Mouse (Mus musculus): ENCODE results near the gene Ppp1r35.

The Ppp1r35 gene

DNA sequence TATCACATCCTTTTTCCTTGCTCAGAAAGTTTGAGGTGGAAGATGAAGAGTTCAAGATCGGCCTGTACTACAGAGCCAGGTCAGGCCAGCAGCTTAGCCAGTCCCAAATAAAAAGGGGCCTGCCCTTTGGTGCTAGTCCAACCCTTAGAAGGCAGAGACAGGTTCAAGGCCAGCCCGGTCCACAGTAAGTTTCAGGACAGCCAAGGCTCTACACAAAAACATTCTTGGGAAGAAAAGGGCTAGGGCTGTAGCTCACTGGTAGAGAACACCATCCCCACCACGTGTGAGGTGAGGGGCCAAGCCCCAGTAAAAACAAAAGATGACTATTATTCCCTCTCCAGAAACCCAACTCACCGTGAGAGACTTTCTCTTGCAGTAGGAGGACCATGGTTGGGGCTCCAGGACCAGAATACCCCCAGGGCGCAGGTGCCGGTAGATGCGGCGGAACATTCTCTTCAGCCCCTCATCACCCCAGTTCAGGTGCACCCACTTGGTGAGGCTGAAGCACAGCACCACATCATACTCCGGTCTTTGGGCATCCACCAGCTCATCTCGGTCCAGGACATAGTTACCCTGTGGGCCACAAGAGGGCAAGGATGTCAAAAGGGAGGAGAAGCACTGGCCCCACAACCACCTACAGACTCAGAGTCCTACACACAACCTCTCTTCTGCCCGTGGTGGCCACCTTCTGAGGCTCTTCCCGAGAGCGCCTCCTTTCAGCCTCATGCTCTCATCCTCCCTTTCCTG, 4.3 kb downstream of the Ppp1r35 start:
- DNase-seq (ENCODE audit: low spot score in 2 of 2), result no peak

DNA sequence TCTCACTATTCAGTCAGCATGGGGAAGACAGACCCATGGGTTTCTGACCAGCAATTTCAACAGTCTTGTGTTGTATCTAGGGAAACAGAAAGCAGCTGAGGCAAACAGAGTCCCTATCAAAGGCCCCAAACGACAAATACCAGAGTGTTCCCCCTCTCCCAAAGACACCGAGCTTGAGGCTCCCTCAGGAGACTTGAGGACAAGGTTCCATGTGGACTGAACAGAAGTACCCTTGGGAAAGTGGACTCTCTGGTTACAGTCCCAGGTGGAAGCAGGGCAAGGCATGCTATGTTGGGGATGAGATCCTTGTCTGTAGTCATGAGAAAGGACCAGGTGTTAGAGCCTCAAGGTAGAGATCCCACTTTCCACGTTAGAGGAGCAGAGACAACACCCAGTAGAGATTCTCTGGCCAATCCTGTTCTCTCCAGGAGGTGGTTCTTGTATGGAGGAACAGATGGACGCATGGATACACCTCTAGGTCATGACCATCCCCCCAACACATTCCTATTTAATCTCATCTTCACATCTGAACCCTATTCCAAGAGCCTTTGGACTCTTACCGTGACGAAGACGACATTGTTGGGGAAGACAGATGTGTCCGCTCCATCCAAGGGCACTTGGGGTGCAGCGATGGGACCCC, 5.4 kb downstream of the Ppp1r35 start:
- no peak for DNase-seq (ENCODE audit: low spot score in 2 of 2)

DNA sequence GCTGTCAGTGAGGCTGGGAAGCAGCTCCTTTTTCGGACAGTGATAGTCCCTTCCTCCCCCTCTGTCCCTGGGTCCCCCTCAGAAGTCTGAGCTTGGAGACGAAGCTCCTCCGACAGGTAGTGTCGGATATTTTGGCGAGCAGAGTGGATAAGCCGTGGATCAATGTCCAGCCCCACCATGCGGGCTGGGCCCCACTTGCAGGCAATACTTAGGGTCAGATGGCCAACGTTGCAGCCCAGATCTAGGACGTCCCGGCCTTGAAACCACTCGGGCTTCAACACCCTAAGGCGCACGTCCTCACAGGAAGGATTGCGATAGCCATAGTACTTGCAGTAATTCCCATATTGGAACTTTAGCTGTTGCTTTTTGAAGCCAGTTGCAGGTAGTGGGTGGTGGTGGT, 5.9 kb downstream of the Ppp1r35 start:
- DNase-seq (ENCODE audit: low spot score in 2 of 2), result peak in 1 of 2 experiments; percentile 36

DNA sequence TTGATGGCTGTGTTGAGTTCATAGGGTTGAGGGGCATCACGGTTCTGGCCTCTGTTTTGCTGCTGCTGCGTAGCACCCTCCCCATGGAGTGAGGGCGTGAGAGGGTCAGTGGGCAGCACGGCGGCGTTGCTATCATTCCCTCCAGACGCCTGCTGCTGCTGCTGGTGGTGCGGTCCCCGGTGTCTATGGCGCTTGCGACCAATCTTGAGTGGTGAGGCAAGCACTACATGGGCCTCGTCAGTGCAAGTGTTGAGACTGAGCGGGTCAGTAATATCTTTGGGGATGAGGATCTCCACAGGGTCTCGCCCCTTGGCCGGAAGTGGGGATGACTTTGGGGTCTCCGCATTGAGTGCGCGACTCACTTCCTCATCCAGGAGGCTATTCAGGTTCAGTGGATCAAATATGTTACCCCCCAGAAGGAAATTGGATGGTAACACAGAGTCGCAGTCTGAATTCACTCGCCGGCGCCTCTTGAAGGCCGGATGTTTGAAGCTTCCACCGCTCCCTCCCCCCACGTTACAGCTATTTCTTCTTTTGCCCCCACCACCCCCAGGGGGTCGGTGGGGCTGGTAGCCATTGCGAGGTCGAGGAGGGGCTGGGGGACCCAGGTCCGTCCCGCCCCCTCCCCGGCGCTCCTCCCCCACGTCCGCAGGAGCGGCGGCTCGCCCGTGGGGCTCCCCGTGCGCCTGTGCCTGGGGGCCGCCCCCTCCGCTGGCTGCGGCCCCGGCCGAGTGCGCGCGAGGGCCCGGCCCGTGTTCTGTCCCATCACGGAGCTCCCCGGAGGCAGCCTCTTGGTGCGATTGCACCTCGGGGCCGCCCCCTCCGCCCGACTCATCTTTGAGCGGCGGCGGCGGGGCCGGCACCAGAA, 6.7 kb downstream of the Ppp1r35 start:
- DNase-seq (ENCODE audit: low spot score in 2 of 2), result peak; percentile 58 to 69

DNA sequence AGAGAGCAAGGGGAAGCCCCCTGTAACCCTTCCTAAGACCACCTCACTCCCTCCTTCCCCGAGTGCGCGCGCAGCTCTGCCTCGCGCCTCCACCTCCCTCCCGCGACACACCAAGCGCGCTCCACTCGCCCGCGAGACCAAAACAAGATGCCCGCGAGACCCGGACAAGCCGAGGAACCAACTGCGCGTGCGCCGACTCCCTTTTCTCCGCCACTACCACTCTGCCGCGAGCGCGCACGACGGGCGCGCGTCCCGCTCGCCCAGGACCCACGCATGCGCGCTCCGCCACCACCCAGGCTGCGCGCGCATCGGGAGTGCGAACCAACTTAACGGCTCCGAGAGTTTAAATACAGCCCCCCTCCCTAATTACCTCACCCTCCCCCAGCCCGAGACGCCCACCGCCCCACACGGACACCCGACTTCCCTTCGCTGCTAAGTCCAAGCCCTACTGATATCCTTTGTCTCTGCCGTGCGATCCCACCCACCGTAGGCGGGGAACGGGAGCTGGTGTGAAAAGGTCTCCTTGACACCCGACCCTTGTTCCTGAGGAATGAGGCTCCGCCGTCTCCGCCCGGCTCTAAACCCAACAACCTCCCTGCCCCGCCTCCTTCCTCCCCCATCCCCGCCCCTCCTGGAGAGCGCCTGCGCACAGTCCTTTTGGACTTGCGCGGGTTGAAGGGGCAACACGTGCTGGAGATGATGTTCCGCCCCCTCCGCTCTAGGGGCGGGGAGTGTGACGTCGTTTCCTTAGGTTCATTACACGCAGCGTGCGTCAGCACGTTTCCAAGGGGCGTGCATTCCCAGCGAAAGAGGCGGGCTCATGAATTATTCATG, 7.7 kb downstream of the Ppp1r35 start:
- DNase-seq (ENCODE audit: low spot score in 2 of 2), result peak; percentile 100

DNA sequence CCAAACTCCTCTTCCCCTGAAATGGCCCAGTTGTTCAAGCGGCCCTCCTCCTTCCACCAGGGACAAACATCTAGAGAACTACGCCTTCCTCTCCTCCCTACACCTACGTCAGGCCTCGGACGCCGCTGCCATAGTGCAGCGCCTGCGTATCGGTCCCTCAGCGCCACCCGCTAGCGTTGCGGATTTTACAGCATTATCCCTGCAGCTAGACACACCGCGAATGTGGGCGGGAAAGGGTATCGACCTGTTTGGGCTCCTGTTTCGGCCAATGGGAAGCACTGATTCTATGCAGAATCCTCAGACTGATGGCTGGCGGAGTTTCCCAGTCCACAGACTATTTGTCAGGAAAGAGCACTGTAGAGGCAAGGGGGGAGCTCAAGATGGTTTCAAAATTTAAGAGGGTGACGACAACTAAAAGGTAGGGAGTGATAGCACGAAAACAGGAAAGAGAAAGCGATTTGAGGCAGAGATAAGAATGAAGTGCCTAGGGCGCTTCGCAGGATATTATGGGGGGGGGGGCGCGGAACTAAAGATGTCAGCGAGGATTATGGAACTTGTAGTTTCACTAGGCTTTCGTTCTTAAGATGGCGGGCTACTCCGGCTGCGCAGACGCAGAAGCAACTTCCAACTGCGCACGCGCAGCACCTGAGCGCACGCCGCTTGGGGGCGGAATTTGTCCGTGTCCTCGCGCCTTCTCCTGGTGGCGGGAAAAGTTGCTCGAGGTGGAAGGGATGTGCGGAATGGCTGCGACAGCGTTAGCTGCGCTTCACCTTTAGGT, 8.7 kb downstream of the Ppp1r35 start, which contains the start of the genes Mepce and Zcwpw1:
Gene Mepce (minus strand): TSS at position 505 of the 778 bp plus-strand sequence.
Gene Zcwpw1 (plus strand): TSS at position 648 of the 778 bp plus-strand sequence.
- peak; percentile 96 to 98 for DNase-seq (ENCODE audit: low spot score in 2 of 2)

DNA sequence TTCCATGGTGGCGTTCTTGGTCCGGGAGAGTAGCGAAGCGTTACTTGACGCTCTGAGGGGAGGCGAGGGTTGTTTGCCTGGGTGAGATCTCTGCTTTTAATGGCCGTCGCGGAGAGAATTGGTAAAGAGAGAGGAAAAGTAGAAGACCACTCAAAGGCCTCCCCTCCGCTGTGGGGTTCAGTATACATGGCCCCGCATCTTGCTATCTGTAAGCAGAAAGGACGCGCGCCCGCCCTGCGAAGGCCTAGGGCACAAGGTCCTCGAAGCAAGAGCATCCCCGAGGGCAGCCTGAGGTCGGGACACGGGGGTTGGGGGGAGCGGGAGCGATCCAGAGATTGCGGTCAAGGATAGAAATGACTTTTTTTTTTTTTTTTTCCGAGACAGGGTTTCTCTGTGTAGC, 9.5 kb downstream of the Ppp1r35 start:
- peak; percentile 59 to 72 for DNase-seq (ENCODE audit: low spot score in 2 of 2)

DNA sequence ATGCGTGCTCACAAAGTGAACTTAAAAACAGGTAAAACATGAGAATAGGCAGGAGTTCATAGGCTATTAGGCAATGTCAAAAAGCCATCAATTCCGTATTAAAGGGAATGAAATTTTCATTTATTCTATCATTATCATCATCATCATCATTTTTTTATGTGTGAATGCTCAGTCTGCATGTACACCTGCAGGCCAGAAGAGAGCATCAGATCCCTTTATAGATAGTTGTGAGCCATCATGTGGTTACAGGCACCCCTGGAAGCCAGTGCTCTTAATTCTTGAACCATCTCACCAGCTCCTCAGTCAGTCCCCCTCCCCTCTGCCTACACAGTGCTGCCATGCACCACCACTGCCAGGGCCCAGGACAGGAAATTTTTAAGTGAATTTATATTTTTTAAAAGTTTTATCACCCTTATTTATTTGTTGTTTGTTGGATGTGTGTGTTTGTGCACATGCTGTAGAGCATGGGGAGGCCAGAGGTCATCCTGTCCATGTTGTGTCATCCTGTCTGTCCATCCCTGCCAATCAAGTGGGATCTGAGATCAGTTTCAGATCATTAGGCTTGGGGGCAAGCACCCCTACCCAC, 10.4 kb downstream of the Ppp1r35 start:
- no peak for DNase-seq (ENCODE audit: low spot score in 2 of 2)

DNA sequence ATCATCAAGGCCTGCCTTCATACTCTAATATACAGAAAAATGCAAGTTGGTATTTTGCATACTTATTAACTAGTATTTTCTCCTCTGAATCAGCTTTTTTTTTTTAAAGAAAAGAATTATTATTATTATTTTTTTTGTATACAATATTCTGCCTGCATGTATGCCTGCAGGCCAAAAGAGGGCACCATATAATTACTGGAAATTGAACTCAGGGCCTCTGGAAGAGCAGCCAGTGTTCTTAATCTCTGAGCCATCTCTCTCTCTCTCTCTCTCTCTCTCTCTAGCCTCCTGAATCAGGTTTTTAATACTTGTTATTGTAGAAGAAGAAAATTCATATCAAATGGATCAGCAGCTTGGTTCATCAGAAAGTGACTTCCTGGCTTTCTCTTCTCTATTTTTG, 12.9 kb downstream of the Ppp1r35 start:
- DNase-seq (ENCODE audit: low spot score in 2 of 2), result no peak

DNA sequence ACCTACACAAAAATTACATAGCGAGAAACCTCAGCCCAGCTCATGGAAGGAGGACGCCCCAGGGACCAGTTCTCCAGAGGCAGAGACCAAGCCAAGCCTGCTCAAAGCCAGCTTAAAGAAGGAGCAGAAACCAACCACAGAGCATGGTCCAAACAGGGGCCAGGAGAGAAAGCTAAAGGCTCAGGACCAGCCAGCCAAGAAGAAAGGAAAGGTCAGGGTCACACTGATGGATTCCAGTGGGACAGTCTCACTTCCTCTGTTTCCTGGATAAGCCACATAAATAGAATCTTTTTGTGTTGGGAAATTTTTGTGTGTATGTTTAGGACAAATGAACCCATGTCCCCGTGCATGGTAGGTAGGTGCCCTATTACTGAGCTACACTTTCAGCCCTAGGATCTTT, 18.0 kb downstream of the Ppp1r35 start:
- DNase-seq (ENCODE audit: low spot score in 2 of 2), result no peak

DNA sequence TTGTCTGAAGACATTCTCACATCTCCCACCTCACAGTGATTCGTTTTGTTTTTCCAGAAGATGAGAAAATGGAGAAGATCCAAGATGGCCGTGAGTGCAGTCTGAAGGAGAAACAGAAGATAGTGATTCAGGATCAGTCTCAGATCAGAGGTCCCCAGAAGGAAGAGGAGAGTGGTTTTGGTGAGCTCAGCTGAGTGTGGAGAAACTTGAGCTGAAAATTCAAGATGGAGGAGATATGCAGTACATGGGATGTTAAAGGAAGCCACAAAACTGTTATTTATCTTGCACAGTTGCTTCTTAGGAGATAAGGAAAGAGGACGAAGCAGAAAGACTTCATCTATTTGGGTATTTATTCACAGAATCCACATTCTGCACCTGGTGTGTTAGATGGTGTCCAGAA, 22.3 kb downstream of the Ppp1r35 start:
- no peak for DNase-seq (ENCODE audit: low spot score in 2 of 2)

DNA sequence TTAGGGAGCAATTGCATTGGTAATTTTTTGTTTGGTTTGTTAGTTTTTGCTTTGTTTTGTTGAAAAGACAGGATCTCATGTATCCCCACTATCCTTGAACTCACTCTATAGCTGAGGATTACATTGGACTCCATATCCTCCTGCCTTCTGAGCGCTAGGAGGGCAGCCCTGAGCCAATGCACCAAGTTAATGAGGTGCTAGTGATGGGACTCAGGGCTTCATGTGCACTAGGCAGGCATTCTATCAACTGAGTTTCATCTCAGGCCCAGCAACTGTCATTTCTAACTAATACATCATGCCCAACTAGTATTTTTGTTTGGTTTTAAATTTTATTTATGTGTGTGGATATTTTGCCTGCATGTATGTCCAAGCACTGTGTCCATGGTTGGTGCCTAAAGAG, 27.5 kb downstream of the Ppp1r35 start:
- DNase-seq (ENCODE audit: low spot score in 2 of 2), result no peak

DNA sequence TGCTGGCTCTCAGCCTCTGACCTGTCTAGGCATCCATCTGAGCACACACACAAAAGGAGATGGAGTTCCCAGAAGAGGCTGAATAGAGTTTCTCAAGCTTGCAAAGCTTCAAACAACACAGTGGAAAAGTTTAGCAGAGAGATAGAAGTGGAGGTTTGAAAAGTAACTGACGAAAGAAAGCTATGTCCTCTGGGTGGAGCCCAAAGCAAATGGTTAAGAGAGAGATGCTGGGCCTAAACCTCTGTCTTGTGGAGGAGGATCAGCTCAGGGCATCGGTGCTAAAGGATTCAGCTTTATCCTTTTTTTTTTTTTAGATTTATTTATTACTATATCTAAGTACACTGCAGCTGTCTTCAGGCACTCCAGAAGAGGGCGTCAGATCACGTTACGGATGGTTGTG, 29.7 kb downstream of the Ppp1r35 start:
- DNase-seq (ENCODE audit: low spot score in 2 of 2), result no peak

DNA sequence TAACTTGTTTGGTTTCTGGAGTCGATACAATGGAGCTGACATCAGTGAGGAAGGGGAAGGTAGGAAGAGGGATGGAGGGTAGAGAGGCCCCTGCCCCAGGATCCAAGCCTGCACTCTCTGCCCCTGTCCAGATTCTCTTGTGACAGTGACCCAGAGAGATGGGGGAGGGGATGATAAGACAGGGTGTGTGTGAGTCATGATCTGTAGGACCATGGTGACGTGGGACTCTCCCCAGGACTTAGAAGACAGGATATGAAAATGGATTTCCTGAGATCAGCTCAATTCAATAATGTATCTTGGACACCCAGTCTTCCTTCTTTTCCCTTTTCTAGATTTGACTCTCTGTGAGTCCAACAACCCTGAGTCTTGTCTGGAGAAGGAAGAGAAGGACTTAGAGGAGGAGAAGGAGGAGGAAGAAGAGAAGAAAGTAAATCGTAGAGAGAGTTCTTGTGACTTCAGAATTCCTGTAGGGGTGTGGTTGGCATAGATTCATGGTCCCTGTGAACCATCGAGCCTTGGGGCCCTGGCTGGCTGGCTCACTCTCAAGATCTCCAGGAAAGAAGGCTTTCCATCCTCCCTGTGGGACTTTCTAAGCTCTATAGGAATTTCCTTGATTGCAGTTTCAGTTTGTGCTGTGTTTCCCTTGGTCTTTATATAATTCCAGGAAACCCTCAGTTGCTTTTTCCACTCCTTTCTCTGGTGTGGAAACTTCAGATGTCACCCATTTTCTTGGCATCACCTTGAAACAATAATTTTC, 39.0 kb downstream of the Ppp1r35 start:
- DNase-seq (ENCODE audit: low spot score in 2 of 2), result no peak

DNA sequence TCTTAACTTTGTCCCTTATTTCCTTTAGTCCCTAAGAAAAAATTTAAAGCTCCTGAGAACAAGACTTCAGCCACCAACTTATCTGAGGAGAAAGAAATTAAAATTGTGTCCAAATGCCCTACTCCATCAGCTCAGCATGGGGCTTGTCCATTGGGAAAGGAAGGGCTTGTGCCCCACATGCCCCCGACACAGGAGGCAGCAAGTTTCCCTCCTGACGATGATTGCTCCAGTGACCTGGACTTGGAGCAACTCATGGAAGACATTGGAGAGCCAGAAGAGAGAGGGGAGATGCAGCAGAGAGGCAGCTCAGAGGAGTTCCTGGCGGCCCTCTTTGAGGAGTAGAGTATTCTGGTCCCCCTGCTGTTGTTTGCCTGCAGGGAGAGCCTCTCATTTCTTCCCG, 43.5 kb downstream of the Ppp1r35 start:
- no peak for DNase-seq (ENCODE audit: low spot score in 2 of 2)

DNA sequence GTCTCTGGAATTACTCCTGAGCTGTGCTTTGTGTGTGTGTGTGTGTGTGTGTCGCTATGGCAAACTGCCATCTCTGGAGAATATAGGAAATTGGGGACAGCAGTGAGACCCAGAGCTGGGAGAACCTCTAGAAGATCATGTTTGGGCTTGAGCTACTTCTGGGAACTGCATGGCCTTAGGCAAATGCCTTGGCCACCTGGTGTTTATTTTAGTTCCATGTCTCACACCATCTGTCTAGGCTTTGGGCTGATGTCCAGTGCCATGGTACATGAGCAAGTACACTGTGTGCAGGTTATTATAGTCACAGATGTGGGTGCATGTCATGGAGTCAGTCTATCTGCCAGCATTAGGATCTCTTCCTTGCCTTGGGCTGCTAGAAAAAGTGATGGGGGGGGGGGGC, 44.0 kb downstream of the Ppp1r35 start:
- no peak for DNase-seq (ENCODE audit: low spot score in 2 of 2)

DNA sequence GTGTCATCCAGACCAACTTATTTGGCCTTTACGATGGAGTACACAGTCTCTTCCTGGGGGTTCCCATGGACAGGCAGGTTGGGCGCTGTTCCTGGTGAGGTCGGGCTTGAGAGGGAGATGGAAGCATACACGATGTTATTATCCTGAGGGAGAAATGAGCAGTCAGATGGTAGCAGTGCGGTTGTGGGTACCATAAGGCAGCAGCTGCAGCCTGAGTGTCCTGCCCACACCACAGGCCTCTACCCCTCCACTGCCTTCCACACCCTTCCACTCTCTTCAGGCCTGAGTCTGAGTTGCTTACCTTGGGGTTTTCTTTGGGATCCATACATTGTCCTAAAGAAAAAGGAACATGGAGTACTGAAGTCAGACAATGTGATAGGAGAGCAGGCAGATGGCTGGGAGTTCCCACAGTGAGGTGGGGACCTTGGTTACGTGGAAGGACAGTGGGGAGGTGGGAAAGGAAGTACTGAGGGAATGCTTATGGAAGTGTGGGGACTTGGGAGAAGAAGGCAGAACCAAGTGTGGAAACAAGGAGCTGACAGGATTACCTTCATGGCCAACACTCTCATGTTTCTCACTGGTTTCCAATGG, 44.9 kb downstream of the Ppp1r35 start:
- no peak for DNase-seq (ENCODE audit: low spot score in 2 of 2)

DNA sequence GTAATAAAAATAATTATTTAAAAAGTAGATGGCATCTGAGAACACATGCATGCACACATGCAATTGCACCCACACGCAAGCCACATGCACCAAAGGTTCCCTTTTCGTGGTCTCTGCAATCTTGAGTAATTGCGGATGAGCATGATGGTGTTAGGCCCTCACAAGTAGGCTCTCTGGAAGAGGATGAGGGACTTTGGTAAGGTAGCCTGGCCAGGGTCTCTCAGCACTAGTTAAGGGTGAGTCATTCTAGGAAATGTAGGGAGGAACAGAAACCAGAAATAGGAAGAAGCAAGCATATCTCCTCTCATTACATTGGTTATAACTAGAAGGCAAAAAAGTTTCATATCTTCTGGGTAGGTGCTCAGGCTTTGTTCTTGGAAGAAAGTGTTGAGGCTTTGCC, 46.4 kb downstream of the Ppp1r35 start:
- DNase-seq (ENCODE audit: low spot score in 2 of 2), result no peak

DNA sequence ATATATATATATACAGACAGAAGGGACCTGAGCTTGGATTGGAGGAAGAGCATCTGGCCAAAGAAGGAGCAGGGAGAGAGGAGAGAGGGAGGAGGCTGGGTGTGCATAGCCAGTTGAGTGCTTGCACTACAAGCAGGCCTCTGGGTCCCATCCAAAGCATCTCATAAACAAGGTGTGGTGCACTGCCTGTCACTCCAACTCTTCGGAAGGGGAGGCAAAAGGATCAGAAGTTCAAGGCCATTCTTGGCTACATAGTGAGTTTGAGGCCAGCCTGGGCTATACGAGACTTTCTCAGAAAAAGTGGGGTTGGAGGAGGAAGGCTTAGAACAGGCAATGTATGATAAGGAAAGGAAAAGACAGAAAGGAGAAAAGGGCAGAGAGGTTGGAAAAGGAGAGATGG, 47.3 kb downstream of the Ppp1r35 start:
- no peak for DNase-seq (ENCODE audit: low spot score in 2 of 2)
